Mouse (Mus musculus): ENCODE results near the gene Hic1. TPM values are rescaled to one million over a fixed set of nuclear protein-coding genes. Genes with fewer than 3 reads are reported as not detected.
"Not testable (repeated sequence)": the region's sequence is repeated elsewhere in the genome, so short reads cannot be mapped to it uniquely, and the experiment has no call there.

Gene Hic1
- total RNA-seq, 1 experiment from 2014 or later: 0.35 TPM

DNA sequence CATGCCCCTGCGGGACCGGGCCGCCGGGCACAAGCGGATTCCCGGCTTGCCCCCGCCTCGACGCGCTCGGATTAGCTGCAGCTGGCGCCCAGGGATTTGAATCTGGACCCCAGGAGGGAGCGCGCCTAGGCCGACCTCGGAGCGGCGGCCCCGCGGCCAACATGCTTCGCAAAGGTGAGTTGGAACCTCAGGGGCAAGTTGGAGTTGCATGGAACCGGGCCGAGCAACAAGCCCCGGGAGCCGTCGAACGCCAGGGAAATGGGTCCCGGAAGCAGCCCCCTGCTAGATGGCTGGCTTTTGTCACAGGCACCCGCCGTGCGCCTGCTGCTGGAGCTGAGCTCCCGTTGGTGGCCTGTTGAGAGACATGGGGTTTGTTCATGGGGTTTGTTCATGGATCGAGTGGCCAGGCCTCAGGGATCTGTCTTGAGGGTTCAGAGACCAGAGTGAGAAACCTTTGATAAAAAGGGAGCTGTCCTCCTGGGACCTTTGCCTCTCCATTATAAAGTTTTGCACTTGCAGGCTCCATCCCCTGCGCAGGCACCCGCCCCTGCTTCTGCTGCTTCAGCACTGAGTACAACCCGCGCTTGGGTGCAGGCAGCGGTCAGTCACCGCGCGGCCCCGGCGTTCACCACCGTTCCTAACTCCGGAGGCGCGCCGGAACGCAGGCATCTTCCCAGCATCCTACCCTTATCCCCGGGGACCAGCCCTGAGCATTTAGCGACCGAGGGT, 25.0 kb upstream of the Hic1 start:
- ATAC-seq (ENCODE audit: extremely low read depth, insufficient number of reproducible peaks, low FRiP score, poor library complexity, severe bottlenecking): no peak

DNA sequence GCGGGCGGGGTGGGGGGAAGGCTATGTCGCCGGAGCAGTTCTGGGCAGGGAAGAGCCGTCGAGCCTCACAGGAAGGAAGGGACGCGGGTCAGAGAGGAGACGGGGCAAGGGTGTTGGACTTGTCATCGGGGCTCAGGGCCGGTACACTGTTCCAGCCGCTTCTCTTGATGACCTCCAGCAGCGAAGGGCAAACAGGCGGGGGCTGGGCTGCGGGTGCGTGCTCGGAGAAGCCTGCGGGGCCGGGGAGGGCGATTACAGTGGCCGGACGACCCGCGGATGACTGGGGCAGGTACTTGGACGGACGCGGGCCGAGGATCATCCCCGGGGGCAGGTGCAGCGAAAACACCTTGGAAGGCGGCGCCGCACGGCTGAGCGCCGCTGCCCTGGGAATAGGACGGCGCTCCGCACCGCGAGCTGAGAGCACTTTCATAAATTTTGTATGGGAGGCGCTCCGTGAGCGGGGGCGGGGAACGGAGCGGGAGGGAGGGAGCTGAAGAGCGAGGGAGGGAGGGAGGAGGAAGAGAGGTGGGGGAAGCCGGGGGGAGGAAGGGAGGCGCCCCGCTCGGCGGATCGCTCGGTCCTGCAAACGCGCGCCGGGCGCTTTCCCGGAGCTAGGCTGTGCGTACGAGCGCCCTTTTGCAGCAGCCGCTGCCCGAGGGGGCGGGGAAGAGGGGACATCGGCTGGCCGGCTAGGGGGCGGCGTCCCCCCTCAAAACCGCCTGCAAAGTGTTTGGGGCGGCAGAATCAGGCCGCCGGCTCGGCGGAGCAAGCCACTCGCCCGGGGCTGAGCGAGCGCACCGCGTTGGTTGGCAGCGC, 24.1 kb upstream of the Hic1 start, which contains the start of gene Rtn4rl1:
Rtn4rl1 (plus strand) TSS at position 528 of the 816 bp plus-strand sequence.
- peak; percentile 17; the same call in 1 of the 2 replicates for ATAC-seq (ENCODE audit: extremely low read depth, insufficient number of reproducible peaks, low FRiP score, poor library complexity, severe bottlenecking)

DNA sequence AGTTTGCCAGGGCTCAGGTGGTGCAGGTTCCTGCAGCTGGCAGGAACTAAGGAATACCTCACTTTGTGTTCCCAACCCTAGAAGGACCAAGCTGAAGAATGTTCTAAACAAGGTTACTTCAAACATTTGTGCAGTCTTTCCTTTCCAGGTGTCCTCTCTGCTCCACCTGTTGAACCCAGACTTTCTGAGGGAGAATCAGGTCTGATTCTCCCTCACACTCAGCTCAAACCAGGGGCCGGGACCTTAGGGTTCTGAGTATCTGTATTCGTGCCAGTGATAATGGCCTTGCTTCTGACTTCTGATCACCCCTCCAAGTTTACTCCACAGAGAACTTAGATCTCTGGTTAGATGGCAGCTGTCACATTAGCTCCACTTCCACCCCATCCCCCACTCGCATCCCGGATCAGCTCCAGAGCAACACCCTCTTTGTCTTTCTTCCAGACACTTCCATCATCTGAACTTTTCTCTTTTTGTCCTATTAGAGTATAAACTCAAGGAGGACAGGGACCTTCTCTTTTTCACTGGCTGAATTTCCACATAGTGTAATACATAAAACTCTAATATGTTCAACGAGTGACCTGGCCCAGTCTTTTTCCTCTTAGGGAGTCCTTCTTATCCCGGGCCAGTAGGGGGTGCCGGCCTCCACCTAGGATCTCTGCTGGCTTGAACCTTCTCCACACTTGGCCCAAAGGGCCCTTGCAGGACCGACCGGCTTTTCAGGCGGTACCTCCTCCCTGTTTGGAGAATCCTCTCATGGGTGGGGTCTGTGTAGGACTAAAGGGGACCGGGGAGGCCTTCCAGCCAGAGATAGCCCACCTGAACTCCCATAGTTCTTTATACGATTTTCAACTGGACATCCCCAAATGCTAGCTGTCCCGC, 23.3 kb upstream of the Hic1 start:
- ATAC-seq (ENCODE audit: extremely low read depth, insufficient number of reproducible peaks, low FRiP score, poor library complexity, severe bottlenecking): peak; percentile 33; the same call in 1 of the 2 replicates

DNA sequence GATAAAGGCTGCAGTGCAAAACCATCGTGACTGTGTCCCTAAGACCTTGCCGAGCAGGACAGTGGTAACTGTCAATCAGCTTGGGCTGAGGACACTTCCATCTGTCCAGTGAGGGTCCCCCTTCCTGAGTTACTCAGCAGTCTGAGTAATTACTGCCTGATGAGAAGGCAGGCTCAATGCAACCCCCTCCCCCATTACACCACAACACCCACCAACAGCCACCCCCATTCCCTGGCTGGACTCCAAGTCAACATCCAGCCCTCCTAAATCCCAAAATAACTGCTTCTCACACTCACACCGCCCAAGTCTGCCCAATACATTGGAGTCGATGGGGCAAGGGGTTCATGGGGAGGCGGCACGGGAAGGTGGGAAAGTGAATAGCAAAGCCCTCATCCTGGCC, 22.5 kb upstream of the Hic1 start:
- ATAC-seq (ENCODE audit: extremely low read depth, insufficient number of reproducible peaks, low FRiP score, poor library complexity, severe bottlenecking): no peak

DNA sequence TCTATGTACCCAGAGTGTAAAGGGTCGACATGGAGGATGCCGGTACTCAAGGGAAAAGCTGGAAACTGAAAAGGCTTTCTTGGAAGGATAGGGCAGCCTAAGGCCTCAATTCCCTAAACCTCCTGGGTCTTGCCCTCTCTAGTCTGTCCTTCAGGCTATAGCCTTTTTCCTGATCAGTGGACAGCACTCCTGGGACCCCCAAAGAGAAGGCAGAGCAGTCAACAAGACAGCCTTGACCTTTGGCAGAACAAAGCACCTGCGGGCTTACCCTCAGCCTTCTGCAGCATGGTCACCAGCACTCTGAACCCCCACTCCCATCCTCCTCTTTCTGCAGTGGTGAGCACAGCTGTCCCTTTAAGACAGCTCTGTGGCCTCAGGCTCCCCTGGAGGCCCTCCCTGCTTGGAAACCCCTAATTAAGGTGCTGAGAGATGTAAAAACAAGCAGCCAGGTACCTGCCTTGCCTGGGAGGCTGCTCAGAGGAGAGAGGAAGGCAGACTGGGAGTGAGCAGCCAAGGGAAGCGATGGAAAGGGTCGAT, 21.7 kb upstream of the Hic1 start, which contains the start of gene Dph1:
Dph1 (minus strand) TSS at position 337 of the 537 bp plus-strand sequence.
- ATAC-seq (ENCODE audit: extremely low read depth, insufficient number of reproducible peaks, low FRiP score, poor library complexity, severe bottlenecking): no peak

DNA sequence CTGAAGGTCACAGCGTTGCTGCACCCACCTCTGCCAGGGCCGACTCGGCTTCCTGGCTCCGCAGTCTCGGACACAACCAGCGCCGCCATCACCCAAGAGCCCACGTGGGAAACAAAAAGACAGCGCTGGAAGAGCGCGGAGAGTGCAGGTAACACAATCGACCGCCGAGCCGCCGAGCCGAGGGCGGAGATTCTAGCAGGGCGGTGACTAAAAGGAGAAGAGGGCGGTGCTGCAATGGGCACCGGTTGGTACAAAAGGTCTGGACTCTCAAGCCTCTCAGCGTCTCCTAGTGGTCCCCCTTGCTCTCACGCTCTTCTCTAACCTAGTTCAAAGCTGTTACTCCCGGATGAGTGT, 21.0 kb upstream of the Hic1 start:
- ATAC-seq (ENCODE audit: extremely low read depth, insufficient number of reproducible peaks, low FRiP score, poor library complexity, severe bottlenecking): peak; percentile 84

DNA sequence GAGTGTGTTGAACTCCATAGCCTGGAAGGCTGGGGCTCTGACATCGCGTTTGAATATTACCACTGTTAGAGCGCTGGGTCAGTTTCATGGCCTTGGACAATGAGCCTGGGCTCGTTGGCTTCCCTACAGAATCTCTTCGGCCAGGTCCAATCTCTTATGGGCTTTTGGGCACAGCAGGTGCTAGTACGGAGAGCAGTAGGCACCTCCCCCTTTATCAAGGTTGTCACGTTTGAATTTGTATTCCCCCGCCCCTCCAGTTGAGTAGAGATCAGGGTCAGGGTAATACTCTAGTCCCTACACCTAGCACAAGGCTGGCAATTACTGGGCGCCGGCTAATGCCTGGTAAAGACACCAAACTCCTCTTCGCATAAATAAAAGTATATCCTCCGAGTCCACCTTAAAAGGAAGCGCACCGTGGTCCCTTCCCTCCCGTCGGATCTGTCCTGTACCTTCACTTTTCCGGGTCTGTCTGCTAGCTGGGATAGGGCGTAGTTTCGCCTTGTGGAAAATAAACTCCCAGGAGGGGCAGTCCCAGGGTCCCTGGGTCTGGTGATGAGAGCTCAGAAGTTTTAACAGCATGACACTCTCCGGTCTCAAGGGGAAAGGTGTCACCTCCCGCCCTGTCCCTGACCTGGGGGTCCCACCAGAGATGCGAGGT, 20.5 kb upstream of the Hic1 start:
- no peak for ATAC-seq (ENCODE audit: extremely low read depth, insufficient number of reproducible peaks, low FRiP score, poor library complexity, severe bottlenecking)

DNA sequence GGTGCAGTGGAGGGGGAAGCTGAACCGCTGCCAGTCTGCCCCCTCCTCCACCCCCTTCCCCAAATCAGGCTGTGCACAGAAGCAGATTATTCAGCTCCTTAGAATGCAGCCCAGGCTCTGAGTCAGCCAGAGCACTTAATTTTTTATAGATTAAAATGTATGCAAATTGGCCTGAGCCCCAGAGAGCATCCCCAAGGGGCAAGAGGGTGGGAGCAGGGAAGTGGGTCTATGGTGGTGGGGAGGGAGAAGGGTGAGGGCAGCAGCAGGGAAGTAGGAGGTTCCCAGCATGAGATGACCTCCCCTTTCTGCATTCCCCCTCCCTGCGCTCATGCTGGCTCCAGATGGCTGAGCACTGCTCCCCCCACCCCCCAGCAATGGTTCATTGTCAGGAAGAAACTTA, 15.7 kb upstream of the Hic1 start:
- ATAC-seq (ENCODE audit: extremely low read depth, insufficient number of reproducible peaks, low FRiP score, poor library complexity, severe bottlenecking): peak; percentile 45

DNA sequence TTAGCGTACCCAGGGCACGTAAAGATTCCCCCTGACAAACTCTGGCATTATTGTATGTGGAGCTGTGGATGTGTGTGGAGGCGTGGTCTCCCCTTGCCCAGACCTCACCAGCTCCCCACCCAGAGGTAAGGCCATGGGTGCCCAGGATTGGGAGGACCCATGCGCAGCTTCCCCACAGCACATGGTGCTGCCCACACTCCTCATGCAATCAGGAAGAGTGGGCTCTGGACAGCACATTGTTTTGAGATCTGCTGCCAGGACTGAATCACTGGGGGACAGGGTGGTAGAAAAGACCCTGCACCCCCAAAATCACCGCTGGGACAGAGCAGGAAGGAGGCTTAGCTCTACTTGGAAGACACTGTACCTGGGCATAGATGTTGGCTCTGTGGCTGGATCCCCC, 15.3 kb upstream of the Hic1 start:
- ATAC-seq (ENCODE audit: extremely low read depth, insufficient number of reproducible peaks, low FRiP score, poor library complexity, severe bottlenecking): no peak

DNA sequence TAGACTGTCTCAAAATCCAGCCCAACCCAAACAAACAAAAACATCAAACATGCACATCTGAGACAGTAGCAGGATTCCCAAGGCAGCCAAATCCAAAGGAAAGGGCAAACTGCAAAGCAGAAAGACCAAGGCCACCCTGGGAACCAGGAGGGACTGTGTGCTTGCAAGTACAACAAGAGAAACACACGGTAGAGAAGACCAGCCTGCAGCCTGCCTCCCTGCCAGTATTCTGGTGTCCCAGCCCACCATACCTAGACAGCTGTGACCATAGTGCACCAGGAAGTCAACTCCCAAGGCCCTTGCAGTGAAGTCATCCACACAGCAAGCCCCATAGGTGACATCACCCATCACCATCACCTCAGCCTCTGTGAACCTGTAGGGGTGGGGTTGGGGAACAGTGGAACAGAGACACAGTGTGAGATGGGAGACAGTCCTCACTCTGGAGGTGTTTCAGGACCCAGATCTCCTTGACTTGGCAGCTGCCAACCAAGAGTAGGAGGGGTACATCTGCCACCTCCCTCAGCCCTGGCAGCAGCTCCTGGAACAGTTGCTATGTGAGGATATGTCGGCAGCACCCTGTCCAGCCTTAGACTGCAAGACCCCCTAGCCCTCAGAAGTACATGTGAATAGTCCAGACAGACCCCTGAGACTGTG, 14.7 kb upstream of the Hic1 start:
- no peak for ATAC-seq (ENCODE audit: extremely low read depth, insufficient number of reproducible peaks, low FRiP score, poor library complexity, severe bottlenecking)

DNA sequence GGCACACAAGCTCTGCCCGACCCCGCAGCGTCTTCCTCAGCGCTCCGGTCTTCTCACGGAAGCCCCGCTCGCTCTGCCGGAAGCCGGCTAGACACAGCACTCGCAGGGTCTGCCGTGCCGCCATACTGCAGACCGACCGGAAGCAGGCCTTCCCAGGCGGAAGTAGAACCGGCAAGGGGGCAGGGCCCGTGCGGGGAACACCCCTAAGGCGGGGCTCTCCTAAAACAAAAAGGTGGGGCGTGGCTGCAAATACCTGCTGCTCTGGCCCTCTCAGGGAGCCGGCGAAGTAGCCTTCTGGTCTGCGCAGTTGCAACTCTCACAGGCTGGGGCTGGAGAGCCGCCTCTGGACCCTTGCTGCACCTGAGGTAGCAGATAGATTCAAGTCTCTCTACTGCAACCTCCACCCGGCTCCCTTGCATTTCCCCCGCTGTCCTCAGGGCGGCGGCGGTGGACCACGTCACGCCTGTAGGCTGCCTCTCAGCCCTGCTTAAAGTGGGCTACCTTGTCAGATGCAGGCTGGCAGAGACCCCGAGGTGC, 9.4 kb upstream of the Hic1 start, which contains the start of gene Ovca2:
Ovca2 (minus strand) TSS at position 164 of the 537 bp plus-strand sequence.
- peak; percentile 86 for ATAC-seq (ENCODE audit: extremely low read depth, insufficient number of reproducible peaks, low FRiP score, poor library complexity, severe bottlenecking)

DNA sequence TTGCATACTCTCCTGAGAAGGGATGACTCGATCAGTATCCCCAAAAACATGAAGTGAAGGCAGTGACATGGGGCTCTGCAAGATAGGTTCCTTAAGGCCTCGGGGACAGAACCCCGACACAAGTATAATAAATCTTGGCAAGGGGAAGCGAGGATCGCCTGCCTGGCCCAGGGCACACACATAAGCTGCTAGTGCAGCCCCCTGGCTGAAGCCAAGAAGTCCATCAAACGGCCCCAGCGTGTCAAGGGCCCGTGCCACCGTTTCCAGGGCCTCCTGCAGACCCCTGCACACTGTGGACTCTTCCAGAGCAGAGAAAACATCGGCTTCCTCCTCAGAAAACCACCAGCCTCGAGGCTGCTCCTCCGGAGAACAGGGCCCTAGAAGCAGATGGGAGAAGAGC, 8.7 kb upstream of the Hic1 start:
- ATAC-seq (ENCODE audit: extremely low read depth, insufficient number of reproducible peaks, low FRiP score, poor library complexity, severe bottlenecking): no peak

DNA sequence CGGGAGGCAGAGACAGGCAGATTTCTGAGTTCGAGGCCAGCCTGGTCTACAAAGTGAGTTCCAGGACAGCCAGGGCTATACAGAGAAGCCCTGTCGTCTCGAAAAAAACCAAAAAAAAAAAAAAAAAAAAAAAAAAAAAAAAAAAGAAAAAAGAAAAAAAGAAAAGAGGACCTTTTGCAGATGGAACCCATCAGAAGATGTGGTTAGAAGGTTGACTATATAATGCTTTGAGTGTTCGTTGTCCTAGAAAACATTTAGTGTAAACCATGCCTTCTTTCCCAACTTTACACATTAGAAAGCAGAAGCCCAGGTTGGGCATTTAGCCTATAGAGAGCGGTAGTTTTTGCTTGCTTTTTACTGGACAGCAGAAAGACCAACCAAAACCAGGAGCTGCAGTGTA, 5.3 kb upstream of the Hic1 start:
- not testable (repeated sequence) for ATAC-seq (ENCODE audit: extremely low read depth, insufficient number of reproducible peaks, low FRiP score, poor library complexity, severe bottlenecking)

DNA sequence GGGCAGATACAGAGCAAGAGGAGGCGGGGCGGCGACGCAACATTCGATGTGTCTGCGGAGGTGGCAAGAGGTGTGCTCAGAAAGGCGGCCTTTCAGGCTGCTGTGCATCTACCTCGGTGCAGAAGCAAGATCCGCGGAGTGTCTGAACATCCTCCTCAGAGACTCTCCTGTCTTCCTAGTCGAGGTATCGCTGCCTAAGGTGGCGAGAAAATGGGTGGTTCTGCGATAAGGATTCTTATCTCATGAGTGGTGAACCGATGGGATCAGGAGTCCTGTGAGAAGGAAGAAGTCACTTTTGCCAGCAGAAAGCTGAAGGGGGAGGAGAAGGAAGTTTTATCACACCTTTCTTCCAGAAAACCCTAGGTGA, 4.5 kb upstream of the Hic1 start:
- ATAC-seq (ENCODE audit: extremely low read depth, insufficient number of reproducible peaks, low FRiP score, poor library complexity, severe bottlenecking): no peak

DNA sequence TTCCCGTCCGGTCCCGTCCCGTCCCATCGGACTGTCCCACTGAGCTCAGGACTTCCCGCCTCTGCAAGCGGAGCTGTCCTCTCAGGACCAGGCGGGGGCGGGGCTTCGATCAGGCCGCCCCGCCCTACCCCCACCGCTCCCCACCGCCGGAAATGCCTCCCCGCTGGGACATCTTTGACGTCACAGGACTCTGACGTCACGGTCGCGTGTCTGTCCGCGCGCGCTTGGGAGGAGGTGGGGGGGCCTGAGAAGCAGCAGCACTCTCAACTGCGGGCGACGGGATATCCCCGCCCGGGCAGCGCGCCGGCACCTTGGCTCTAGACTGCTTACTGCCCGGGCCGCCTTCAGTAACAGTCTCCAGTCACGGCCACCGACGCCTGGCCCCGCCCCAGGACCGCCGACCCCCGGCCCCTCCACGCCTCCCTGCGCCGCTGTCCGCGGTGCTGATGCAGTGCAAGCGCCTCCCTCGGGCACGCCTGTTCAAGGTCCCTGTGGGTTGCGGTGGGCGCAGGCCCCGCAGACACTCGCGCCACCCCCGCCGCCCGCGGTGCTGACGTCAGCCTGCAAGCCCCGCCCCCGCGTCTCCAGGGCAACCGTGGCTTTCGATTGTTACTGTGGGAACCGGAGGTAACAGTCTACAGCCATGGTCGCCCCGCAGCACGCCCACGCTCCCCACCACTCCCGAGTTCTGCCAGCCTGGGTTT, 3.9 kb upstream of the Hic1 start:
- ATAC-seq (ENCODE audit: extremely low read depth, insufficient number of reproducible peaks, low FRiP score, poor library complexity, severe bottlenecking): peak; percentile 27

DNA sequence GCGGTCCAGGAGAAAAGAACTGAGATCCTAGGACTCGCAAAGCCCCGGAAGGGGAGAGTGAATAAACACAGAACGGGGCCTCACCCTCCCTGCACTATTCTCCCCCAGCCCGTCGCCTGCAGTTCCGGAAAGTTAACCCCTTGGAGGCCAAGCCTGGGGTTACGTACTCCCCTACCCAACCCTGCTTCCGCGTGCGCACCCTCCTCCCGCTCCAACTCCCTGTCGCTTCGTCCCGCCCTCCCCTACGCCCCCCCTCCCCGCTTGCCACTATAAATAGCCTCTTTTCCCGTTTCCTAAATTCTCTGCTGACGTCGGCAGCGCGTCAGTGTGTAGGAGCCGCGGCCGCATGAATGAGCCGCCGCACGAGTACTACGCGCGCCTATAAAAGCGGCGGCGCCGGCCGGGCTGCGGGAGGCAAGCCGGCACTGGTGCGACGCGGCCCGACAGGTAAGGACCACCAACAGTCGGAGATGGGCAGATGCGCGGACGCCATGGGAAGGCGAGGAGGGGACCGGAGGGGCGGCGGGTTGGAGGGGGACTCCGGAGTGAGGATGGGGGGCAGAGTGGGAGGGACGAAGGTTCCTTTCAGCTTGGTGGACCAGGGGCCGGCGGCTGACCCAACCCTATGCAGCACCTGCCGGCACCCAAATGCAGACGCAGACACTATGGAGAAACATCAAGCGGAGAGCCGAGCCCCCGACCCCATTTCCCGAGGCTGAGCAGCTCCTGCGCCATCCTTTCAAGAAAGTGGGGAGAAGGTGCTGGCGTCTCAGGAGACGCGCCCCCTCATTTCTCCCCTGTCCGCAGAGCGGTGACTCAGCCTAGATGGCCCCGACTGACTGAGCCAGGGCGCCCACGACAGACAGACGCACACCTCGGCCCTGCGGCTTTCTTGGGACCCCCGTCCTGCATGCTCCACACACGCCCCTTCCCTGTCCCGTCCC, 3.1 kb upstream of the Hic1 start:
- no peak for ATAC-seq (ENCODE audit: extremely low read depth, insufficient number of reproducible peaks, low FRiP score, poor library complexity, severe bottlenecking)
